Mouse (Mus musculus) c-Kit-positive CD71-positive TER-119-negative erythroid progenitor cells, embryonic 14.5 days (primary cell): ENCODE results near the gene Ltbp3.
A peak's percentile ranks its signal among the peaks of the same experiment; 100 is the strongest.

Experiments used
- DNase-seq: peaks from one replicate; pipeline ENCODE4 v3.0.0-alpha.2; 2013; ENCODE audit warnings: low read depth

Ltbp3 gene

DNA sequence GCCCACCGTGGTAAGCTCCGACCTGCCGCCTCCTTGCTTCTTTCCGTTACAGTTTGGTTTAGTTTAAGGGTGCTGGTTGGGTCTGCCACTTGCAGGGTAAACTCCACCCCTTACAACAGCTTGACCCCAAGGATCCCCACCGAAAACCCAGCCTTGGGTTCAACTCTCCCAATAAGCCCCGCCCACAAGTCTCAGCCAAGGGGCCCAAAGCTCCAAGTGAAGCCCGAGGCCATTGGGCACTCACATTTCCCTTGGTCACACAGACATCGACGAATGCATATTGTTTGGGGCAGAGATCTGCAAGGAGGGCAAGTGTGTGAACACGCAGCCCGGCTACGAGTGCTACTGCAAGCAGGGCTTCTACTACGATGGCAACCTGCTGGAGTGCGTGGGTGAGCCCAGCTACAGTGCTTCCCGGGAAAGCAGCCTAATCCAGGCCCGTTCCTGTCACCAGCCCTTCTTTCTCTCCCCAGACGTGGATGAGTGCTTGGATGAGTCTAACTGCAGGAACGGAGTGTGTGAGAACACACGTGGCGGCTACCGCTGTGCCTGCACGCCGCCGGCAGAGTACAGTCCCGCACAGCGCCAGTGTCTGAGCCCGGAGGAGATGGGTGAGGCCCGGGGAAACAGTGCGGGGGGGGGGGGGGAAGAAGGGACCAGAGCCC, 15.7 kb downstream of the Ltbp3 start:
- DNase-seq = no peak

DNA sequence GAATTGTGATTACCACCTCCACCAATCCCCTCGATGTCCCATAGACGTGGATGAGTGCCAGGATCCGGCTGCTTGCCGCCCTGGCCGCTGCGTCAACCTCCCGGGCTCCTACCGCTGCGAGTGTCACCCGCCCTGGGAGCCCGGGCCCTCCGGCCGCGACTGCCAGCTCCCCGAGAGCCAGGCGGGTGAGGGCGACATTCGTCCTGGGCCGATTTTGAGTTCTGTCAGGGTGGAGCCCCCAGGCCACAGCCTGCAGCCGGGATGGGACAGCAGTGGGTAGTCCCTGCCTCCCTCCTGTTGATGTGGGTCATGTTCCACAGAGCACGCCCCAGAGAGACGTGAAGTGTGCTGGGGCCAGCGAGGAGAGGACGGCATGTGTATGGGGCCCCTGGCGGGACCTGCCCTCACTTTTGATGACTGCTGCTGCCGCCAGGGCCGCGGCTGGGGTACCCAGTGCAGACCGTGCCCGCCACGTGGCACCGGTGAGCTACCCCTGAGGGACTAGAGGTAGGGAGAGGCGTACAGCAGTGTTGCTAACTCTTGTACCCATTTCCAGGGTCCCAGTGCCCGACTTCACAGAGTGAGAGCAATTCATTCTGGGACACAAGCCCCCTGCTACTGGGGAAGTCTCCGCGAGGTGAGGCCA, 16.4 kb downstream of the Ltbp3 start:
- no peak for DNase-seq

DNA sequence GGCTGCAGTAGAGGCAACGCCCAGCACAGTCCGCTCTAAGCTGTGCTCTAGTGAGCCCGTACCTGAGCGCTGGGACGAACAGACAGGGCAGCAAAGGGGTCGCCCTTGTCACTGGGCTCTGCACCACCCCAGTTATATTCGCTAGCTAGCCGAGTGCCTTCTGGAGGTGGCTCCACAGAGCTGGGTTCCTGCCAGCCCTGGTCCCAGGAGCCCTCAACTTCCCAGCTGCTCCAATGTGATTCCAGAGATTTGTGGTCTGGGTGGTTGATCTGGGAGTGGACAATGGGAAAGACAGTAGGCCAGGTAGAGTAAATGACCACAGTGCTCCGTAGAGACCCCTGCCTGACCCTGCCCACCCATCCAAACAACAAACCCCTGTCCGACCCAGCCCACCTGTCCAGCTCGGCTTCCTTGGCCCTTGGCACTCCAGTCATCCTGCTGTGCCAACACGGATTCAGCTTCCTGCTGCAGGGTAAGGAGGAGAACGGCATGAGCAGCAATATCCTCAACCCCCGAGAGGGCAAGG, 18.2 kb downstream of the Ltbp3 start:
- no peak for DNase-seq

DNA sequence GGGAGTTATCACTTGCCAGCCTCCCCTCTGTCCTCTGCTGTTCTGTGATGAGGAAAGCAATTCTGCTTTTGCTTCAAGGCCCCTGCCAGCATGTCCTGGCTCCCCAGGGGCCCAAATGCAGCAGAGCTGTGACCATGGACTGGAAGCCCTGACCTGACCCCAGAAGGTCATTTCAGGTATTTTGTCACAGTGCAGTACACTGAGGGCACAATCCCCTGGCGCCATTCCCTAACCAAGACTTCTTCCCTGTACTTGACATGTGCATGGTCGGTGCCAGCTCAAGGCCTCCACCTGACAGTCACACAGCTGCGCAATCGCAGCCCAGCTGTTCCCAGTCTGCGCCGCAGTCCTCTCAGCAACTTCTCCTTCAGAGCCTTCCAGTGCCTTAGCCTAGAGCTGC, 22.5 kb downstream of the Ltbp3 start:
- DNase-seq = no peak

DNA sequence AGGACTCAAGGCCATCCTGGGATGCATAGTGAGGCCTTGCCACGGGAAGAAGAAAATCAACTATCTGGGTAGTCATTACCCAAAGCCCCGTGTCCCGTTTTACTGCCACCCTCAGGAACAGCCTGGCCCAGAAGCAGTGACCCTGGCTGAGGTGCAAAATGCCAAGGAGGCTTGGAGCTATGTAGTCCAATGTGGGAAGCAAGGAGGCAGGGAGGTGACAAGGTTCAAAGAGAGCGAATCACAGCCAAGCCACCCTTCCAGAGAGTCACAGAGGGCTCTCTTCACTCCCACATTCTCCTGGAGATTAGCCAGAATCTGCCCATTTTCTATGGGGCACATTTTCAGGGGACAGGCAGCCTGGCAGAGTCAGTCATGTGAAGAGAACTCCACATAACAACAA, 26.6 kb downstream of the Ltbp3 start:
- DNase-seq = no peak

DNA sequence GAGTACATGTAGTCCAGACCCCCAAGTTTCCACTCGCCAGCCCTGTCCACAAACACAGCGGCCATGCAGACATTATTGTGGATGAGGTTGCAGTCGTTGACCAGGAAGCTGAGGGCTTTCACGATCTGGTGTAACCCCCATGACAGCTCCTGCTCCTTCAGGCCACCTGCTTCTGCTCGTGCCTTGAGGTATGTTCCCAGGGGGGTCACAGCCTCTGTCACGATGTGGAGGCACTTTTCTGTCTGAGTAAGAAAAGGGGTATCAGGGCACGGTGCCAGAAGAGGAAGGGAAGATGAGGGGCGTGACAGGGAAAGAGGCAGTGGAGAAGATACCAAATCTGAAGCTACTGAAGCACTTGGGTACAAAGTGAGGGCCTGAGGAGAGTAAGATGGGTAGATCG, 29.6 kb downstream of the Ltbp3 start:
- no peak for DNase-seq

DNA sequence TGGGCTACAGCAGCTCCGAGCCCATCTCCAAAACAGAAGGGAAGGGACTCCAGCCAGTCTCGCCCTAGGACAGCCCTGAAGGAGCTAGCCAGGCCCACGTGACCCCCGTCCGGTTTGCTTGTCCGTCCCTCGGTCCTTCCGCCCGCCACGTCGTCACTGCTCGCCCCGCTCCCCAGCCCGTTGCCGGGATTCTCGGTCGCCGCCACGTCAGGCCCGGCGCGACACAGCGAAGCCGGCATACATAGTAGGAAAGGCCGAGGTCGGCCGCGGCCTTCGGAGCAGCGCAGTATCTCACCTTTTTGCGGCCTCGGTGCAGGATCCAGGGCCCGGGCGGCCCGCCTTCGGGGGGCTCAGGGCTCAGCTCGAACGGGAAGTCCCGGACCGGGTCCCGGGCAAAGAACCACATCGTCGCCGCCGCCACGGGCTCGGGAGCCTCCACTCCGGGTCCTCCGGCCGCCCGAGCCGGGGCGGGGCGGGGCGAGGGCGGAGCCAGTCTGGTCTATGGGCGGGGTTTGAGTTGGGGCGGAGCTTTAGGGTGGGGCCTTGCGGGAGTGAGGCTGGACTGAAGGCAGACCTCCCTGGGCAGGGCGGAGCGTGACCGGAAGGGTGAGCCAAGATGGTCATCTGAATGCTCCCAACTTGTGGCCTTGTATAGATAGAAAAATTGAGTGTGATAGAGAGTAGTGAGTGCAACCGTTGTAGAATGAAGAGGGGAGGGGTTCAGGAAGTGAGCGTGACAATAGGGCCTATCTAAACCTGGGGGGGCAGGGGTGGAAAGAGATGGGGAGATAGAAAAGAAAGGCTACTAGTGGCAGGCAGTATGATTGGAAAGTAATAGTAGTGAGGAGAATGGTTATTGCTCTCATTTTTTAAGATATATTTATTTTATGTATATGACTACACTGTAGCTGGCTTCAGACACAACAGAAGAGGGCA, 30.5 kb downstream of the Ltbp3 start, which contains the start of gene Scyl1:
Gene Scyl1, minus strand, starts transcription at position 495 of the 936 bp plus-strand sequence.
- DNase-seq = no peak

DNA sequence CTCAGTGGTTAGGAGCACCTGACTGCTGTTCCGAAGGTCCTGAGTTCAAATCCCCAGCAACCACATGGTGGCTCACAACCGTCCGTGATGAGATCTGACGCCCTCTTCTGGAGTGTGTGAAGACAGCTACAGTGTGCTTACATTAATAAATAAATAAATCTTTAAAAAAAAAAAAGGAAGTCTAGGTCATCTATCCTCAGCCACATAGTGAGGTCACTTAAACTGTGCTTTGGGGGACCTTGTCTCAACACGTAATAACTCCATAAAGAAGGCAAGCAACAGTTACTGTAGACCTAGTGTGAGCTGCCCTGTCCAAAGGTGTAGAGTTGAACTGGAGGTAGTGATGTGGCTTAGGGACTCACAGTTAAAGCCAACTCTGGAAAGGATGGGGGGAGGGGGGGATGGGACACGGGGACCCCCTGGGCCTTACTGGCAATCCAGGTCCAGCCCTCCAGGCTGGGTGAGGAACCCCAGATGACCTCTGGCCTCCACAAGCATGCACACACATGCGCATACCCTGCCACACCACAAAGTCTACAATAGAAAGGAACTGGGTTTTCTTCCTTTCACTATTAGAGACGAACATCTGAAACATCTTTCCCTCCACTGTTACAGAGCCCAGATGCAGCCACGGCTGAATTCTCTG, 36.8 kb downstream of the Ltbp3 start:
- DNase-seq = no peak

DNA sequence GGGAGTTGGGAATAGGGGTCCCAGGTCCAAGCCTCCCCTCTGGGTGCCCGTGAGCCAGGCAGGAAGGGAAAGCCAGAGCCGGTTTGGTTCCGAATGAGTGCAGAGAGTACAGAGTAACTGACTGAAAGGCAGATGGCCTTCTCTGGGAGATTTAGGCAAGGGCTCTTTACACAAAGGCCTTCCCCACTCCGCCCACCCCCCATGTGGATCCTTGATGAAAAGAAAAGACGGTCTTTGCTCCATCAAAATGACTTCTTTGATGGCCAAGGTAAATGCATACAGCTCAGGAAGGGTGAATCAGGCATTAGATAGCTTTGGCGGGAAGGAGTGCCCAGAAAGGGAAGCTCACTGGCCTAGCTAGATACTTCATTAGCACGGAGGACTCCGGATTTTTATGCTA, 37.6 kb downstream of the Ltbp3 start:
- DNase-seq = no peak

DNA sequence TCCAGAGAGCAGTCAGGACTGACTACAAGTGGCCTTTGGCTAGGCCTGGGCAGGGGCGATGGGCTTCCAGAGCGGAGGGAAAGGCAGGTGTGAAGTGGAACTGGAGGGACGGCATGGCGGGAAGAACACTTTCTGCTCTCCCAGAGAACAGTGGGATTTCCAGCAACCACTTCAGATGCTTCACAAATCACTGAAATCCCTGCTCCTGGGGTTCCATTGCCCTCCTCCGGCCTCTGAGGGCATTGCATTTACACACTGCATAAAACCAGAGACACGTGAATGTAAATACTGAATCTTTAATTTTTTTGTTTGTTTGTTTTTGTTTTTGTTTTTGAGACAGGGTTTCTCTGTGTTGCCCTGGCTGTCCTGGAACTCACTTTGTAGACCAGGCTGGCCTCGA, 39.5 kb downstream of the Ltbp3 start:
- no peak for DNase-seq

DNA sequence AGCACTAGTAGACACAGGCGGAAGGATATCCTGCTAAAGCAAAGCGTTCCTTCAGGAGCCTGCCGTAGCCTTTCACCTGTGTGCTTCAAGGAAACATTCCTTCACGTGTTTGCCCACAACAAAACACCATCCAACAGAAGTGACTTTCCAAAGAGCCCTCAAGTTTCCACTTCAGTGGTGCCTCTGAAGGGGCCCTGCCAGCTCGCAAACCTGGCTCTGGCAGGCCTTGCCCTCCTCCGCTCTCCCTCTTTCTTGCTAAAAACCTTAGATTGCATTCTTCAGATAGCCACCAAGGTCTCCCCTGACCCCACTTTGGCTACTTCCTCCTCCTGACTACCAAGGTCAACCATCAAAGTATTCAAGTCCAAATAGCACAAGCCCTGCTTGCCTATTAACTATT, 40.8 kb downstream of the Ltbp3 start:
- no peak for DNase-seq

DNA sequence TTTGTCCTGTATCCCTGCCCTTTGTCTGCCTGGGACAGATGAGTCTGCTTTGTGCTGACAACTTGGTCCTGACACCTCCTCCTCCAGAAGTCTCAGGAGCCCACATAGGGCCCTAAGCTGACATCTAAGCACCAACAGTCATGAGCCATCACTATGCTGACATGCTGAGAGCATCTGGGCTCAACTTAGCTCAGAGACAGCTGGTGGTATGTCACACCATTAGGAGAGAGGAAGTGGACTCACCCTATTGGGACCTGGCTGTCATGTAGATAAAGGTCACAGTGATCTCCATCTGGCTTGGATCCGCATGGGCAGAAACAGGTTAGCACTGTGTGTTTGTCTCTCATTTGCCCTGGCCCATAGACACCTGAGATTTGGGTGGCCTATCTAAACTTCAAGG, 41.4 kb downstream of the Ltbp3 start:
- no peak for DNase-seq

DNA sequence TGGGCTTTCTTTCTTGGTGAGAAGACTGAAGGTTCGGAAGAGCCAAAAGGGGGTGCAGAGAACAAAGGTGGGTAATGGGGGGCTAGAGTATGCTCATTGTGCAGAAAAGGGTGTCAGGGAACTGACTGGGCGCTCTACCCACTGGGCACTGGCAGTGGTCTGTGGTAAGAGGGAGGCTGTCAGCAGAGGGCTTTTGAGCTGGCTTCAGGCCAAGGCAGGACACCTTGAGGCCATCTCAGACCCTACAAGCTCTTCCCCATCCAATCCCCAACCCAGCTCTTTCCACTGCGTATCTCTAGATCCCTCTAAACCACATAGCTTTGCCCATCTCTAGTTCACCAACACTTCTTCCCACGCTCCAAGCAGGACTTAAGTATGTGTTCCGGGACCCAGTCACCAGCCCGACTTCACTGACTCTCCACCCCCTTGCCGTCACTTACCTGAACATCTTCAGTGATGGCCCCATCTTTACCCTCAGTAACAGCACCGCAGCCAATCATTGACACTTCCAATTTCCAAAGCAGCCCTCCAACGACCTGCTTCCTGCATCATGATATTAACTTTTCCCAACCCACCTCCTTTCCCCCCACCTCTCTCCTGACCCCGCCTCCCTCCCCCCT, 44.4 kb downstream of the Ltbp3 start:
- DNase-seq = no peak

DNA sequence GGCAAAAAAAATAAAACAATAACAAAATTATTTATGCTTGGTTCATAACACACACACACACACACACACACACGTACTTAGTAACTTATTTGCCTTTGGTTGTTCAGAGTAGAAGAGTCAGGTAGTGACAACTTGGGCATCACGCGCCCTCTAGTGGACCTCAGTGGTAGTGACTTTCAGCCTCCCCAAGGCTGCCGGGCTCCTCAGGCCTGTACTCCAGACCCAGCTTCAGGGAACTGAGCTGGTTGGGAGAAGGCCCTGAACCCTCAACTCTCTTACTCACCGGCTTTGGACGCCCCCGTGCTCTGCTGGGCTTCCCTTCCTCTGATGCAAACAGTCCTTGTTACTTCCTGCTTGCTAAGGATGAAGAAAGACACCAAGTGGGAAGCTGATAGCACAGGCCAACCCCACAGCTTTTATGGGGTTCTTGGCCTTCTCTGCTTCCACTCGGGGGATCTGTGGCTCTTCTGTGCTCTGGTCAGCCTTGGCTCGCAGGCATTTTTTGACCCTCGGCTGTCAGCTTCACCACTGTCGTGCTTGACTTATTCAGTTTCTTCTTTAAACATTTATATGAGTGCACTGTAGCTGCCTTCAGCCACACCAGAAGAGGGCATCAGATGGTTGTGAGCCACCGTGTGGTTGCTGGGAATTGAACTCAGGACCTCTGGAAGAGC, 45.9 kb downstream of the Ltbp3 start:
- DNase-seq = peak; percentile 83

DNA sequence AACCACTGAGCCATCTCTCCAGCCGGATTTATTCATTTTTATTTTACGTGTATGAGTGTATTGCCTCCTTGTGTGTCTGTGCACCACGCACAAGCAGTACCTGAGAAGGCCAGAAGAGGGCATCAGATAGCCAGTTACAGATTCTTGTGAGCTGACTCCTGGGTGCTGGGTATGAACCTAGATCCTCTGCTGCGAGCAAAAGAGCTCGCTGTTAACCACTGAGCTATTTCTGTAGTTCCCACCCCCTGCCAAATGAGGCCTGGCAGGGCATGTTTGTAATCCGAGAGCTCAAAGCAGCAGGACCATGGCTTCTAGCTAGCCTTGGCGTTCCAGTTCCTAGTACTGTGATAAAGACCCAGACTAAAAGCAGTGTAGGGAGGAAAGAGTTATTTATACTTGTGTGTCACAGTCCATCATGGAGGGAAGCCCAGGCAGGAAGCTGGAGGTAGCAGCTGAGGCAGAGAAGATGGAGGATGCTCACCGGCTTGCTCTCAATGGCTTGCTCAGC, 46.5 kb downstream of the Ltbp3 start:
- peak; percentile 83 for DNase-seq

DNA sequence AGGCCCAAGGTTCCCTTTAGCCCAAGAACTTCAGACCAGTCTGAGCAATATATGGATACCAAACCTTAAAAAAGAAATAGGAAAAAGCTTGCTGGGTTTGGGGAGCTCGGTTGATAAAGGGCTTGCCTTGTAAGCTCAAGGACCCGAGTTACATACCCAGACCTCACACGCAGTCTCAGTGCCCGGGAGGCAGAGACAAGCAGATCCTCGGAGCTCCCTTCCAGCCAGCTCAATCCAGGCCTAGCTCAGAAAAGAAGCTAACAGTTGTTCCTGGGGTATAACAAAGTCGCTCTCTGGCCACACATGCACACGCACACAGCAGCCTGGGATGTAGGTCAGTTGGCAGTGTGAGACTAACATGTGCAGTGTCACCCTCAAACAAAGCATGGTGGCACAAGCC, 47.2 kb downstream of the Ltbp3 start:
- DNase-seq = no peak

DNA sequence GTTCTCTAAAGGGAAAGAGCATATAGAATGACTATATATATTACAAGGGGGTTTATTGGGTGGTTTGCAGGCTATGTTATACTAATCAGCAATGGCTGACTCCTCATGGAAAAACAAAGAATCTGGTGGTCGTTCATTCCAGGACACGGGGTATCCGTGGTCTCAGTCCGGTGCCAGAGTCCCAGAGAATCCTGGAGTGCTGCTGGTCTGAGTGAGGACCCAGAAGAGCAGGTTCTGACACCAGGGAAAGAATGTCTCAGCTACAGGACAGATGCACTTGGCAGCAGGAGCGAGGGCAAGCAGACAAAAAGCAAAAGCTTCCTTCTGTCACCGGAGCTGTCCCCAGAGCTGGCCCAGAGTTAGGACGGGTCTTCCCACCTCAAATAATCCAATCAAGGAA, 47.9 kb downstream of the Ltbp3 start:
- DNase-seq = no peak

DNA sequence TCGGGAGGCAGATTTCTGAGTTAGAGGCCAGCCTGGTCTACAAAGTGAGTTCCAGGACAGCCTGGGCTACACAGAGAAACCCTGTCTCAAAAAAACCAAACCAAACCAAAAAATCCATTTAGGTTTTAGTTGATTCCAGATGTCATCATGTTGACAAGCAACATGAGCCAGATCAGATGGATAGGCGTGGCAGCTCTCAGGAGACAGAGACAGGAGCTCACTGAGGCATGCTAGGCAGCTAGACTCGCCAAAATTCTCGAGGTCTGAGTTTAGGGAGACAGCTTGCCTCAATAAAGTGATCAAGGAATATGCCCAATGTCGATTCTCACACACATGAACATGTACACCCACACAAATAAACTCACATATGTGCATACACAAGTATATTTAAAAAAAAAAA, 48.4 kb downstream of the Ltbp3 start:
- no peak for DNase-seq

DNA sequence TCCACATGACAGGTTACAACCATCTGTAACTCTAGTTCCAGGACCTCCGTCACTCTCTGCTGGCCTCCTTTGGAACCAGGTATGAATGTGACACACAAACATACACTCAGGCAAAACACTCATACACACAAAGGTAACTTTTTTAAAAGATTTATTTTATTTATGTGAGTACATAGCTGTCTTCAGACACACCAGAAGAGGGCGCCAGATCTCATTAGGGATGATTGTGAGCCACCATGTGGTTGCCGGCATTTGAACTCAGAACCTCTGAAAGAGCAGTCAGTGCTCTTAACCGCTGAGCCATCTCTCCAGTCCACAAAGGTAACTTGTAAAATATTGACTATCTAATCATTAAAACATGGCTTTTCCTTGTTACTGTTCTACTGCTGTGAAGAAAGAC, 50.6 kb downstream of the Ltbp3 start:
- DNase-seq = no peak

DNA sequence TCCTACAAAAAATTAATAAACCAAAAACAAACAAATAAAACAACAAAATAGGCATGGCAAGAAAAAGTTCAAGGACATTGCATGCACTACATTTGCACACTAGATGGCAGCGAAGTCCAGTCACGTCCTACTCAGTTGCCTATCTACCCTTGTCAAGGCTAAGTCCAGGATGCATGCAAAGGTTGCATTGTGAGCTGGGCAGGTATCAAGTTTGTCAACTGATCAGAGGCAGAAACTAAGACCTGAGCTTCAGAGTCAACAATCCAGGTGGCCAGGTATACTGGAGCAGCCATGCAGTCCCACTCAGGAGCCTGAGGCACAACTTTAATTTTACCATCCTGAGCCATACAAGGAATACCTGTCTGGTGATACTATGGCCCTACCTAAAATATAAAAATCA, 52.4 kb downstream of the Ltbp3 start:
- DNase-seq = peak; percentile 77
